Mouse (Mus musculus) adrenal gland, postnatal 10 days (tissue): ENCODE data around the gene Hsf5. TPM values are rescaled to one million over a fixed set of nuclear protein-coding genes. Genes with fewer than 3 reads are reported as not detected.

Source experiments
- DNase-seq: peaks from one replicate; pipeline ENCODE4 v3.0.0; 2021; ENCODE audit warnings: mixed read lengths
- total RNA-seq, 2 experiments: library from RNA; stranded (reverse); gene quantifications; 2 replicates each; pipeline ENCODE4 v1.2.3; 2021

The Hsf5 gene
- total RNA-seq, 2 experiments from 2014 or later, result 0.12 TPM

DNA sequence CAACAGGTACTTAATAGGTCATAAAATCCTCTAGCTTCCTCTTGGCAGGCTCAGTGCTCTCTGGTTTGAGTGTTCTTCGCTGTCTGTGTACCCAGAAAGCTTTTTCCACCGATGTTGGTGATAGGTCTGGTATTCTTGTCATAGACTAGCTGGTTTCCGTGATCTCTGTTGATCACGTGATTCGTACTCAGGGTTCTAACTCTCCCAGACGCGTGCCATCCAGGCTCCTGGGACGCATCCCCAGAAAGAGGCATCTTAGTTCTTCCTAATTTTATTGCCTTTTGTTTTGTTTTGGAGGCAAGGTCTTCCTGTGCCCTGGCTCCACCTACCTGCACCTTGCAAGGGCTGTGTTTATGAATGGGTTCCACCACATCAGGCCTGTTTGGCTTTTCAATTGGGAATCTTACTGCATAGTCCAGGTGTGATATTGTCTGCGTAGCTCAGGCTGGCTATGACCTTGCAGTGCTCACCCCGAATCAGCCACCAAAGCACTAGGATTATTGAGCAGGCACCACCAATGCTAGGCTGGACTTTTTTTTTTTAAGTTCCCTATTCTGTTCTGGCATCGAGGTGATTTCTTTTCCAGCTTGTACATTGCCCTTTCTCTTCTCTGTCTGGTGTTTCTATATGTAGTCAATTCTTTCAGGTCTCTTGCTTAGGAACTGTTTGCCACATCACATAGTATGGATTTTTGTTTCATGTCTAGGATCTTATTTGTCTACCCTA lies 71.7 kb downstream of the Hsf5 start:
- DNase-seq, result no peak

DNA sequence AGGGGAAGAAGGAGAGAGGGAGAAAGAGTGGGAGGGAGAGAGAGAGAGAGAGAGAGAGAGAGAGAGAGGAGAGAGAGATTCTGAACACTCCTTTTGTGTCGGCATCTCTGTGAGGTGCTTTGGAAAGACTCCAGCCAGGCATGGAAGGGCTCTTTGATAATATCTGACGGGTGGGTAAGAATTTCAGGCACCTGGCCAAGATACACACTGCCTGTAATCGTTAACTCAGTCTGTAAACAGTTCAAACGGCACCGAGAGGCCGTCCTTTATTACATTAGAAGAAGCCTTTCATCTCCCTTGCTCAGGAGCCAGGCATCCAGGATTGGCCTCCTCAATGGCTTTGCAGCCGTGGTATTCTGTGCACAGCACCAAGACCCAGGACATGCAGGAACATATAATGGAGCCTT lies 72.4 kb downstream of the Hsf5 start:
- peak; percentile 68 for DNase-seq

DNA sequence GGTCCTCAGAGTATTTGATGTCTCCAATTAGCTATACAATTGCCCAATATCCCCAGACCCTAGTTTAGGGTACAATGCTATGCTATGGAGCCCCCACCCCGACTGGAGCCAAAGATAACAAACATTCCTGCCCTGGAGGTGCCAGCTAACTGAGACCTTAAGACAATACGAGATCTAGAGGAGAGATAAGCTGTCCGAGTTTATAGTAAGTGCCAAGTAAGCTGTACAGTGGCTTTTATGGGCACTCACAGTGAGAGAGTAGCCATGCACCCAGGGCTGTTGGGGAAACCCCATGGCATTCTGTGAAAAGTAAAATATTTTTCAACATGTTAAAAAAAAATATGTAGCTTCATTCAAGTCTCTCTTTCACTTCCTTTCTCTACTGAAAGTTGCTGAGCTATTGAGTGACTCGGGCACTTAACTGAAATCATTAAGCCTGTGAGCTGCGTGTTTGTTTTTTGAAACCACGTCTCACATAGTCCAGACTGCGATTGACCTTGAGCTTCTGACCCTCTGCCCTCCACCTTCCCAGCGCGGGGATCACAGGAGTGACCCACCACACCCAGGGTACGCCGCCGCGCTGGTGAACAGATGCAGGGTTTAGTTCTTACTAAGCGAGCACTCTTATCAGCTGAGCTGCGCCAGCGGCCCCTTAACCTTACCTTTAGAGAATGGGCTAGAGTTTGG lies 73.2 kb downstream of the Hsf5 start:
- DNase-seq, result no peak

GRCm38 (mm10) chr11:87697131-87697682 lies 80.2 kb downstream of the Hsf5 start:
- DNase-seq, result no peak

GRCm38 (mm10) chr11:87698126-87698525 lies 81.2 kb downstream of the Hsf5 start:
- no peak for DNase-seq

- DNase-seq, result no peak
Observed at GRCm38 (mm10) chr11:87701108-87701507, 84.1 kb downstream of the Hsf5 start.

DNA sequence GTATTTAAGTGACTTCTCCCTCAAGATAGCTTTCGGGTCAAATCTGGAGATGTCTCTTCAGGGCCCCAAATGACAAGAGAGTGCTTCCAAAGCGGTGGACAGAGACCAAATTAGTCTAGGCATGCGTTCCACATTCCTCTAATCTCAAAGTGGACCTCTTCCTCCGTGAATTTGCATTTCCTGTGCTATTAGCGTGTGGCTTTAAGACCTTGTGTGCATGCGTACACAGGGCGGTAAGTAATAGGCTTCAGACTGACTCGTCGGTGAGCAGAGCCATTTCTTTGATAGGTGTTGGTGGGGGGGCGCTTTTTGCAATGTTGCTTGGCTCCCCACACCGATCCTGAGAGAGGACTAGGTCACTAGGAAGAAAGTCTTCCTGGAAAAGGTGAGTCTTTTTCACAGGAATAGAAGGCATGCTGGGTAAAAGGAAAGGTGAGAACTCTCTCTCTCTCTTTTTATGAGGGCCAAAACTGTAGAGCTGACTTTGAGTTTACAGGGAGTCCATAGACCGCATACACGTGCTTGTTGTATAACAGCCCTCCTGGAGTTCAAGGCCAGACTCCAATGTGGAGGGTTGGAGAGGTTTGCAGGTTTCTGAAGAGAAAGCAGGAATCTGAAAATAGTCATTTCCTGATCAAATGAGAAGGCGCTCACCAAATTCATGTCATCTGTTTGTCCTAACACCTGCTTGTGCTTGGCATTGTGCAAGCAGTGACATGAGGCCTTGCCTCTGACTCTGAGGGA lies 85.1 kb downstream of the Hsf5 start:
- no peak for DNase-seq

GRCm38 (mm10) chr11:87703654-87704053 lies 86.7 kb downstream of the Hsf5 start:
- no peak for DNase-seq

GRCm38 (mm10) chr11:87704289-87704688 lies 87.3 kb downstream of the Hsf5 start:
- DNase-seq, result no peak

DNA sequence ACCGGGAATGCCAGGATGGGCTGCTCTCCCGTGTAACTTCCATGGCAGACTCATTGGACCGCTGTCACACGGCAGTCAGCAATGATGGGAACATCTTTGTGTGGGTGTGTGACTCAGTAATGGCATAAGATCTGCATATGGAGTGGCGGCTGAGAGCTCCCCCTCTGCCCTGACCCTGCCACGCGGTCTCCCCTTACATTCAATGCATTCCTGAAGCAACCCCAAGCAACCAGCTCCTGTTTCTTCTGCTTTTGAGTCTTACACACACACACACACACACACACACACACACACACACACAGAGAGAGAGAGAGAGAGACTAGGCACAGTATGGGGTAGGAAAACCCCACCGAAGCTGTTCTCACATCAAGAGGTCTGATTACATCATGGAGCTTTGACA lies 90.6 kb downstream of the Hsf5 start:
- no peak for DNase-seq

- no peak for DNase-seq
Observed at GRCm38 (mm10) chr11:87708979-87709378, 92.0 kb downstream of the Hsf5 start.

Other genes starting within 250 kb of the Hsf5 start
- 1 to 10 TPM; 3.2 to 3.3 TPM for gene Rad51c, start 212.2 kb upstream of the Hsf5 start, total RNA-seq
- gene Tex14, start 212.1 kb upstream of the Hsf5 start, total RNA-seq, result under 1 TPM; 0.58 to 0.90 TPM
- gene Gm11492, start 50.5 kb upstream of the Hsf5 start, total RNA-seq, result not detected
- 10 to 100 TPM; 54.9 to 55.4 TPM for gene Sept4, start 48.3 kb upstream of the Hsf5 start, total RNA-seq
- 10 to 100 TPM; 23.9 to 28.4 TPM for gene Mtmr4, start 25.0 kb upstream of the Hsf5 start, total RNA-seq
- gene Rnf43, start 45.6 kb downstream of the Hsf5 start, total RNA-seq, result 1 to 10 TPM; 2.8 to 3.4 TPM
- 10 to 100 TPM; 67.8 to 77.6 TPM for gene Supt4a, start 120.4 kb downstream of the Hsf5 start, total RNA-seq
- 1 to 10 TPM; 1.8 to 4.2 TPM for gene Tspoap1, start 143.4 kb downstream of the Hsf5 start, total RNA-seq
- gene Mpo, start 176.4 kb downstream of the Hsf5 start, total RNA-seq, result 1 to 10 TPM; 4.8 to 6.2 TPM
- gene Lpo, start 211.1 kb downstream of the Hsf5 start, total RNA-seq, result not detected
- gene Mks1, start 236.1 kb downstream of the Hsf5 start, total RNA-seq, result 10 to 100 TPM in 1 of 2 experiments, 1 to 10 TPM in 1; 9.1 to 12.8 TPM